Mouse (Mus musculus) cerebellum, postnatal 4 days (tissue): ENCODE measurements around the gene Mdfi.

Experiments
- DNase-seq, 2 experiments: peaks; one replicate each; pipeline ENCODE4 v3.0.0; 2022; ENCODE audit warnings: low spot score in 2 of 2, mixed read lengths in 1 of 2

The Mdfi gene

GRCm38 (mm10) chr17:47802806-47803205 lies 31.7 kb downstream of the Mdfi start:
- DNase-seq = no peak

- no peak for DNase-seq
These were observed 37.1 kb downstream of the Mdfi start for GRCm38 (mm10) chr17:47797383-47797782.

DNA sequence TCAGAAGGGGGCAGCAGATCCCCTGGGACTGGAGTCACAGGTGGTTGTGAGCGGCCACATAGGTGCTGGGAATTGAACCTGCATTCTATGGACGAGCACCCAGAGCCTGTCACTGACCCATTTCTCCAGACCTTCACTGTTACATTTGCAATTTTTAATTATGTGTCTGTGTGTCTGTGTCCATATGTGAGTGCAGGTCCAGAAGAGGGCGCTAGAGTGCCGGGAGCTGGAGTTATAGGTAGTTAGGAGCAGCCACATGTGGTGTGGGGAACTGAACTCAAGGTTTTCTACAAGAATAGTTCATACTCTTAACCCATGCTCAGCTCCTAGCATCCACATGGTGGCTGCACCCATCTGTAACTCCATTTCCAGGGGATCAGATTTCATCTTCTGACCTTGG lies 37.5 kb downstream of the Mdfi start:
- no peak for DNase-seq

DNA sequence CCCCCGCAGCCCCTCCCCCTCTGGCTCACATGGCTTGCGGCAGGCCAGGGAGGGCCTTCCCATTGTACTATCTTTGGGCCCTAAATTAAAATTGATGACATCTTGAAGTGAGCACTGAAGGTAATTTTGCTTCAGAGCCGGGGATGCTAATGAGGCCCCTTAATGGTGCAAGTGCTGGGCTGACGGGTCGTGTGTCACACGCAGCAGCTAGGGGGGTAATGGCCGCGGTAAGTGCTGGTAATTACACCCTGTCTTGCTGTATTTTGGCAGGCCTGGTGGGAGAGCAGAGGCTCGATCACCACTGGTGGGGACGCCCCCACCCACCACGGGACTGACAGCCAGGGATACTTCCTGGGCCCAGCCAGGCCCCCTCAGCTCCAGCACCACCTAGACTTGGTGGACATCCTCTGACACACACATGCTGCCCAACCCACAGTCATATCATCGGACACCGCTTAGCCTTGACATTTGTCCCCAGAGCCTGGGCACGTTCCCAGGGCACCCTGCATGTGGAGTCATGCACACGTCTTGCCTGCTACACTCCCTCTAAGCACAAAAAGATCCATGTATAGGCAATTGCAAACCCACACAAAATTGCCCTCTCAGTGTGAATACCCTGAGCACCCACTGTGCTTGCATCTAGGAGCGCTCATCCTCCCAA lies 38.2 kb downstream of the Mdfi start:
- no peak for DNase-seq

GRCm38 (mm10) chr17:47795446-47795845 lies 39.0 kb downstream of the Mdfi start:
- DNase-seq = peak in 1 of 2 experiments; percentile 53

- DNase-seq = peak; percentile 79 to 88
These were observed 41.1 kb downstream of the Mdfi start for GRCm38 (mm10) chr17:47793377-47793776.

DNA sequence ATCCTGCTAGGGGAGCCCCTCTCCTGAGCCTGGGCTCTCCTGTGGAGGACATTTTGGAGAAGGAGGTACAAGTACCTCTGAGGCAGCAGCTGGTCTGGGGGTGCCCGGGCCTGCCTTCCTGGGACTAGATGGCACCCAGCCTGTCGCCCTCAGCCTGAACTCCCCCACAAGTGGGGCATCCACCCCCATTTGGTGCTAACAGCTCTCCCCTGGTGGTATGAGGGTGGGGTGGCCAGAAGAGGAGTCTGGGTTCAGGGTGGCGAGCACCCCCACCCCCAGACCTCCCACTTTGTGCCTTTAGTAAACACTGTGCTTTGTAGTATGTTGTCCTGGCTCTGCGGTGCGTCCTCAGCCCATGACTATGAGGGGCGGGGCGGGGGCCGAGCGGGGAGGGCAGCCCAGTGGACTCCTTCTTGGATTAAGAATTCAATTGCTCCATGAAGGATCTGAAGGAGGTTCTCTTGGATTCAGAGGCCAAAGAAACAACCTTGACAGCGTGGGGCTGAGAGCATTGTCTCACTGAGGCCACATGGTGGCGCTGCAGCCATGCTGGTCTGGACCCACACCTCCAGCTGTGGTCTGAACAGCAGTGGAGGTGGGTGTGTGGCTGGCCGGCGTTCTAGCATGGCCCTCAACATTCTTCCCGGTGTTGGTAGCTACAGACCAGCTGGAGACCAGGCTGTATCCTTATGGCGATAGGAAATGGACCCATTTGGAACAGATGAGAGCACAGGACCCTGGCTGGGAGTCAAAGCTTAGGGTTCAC lies 42.2 kb downstream of the Mdfi start:
- peak; percentile 64 to 69 for DNase-seq

DNA sequence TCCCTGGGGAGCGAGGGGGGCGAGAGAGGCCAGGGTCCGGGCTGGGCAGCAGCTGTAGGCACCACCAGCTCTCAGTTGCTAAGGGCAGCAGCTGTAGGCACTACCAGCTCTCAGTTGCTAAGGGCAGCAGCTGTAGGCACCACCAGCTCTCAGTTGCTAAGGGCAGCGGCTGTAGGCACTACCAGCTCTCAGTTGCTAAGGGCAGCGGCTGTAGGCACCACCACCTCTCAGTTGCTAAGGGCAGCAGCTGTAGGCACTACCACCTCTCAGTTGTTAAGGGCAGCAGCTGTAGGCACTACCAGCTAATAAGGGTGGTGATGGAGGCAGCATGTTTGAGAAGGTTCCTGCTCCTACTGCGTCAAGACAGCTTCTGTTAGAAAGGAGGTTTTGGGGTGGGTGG lies 45.5 kb downstream of the Mdfi start:
- no peak for DNase-seq

- DNase-seq = no peak
These were observed 46.2 kb downstream of the Mdfi start for GRCm38 (mm10) chr17:47788306-47788705.

DNA sequence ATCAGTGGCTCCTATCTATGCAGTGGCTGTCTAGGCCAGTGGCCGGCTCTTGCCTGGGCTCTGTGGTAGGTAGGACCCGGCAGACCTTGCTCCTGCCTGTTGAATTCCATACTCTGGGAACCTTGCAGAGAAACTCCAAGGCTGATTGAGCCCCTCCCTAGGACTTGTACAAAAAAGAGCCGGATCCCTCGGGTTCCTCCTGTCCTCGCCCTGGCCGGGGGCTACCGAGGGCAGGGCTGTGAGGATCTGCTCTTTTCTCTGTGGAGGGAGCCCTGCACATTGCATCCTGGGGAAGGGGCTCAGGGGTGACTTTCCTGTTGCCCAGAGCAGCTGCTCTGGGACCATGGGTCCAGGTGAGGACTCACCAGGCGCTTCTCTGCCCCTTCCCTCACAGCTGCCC lies 46.9 kb downstream of the Mdfi start:
- no peak for DNase-seq

GRCm38 (mm10) chr17:47784411-47784810 lies 50.1 kb downstream of the Mdfi start:
- no peak for DNase-seq

GRCm38 (mm10) chr17:47783445-47784223 lies 50.9 kb downstream of the Mdfi start:
- DNase-seq = no peak

GRCm38 (mm10) chr17:47782486-47782885 lies 52.0 kb downstream of the Mdfi start:
- no peak for DNase-seq

DNA sequence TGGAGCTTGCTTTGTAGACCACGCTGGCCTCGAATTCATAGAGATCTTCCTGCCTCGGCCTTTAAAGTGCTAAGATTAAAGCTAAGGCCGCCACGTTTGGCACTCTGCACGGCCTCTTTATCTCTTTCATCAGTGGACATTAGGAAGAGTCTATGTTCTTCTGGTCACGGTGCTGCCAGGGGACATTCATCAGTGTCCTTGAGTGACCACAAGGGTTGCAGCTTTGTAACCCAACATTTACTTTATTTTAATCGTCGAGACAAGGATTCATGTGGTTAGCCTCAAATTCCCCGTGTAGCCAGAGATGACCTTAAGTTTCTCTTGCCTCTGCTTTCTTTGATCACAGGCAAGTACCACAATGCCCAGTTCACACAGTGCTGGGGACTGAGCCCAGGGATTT lies 54.0 kb downstream of the Mdfi start:
- DNase-seq = no peak

- DNase-seq = no peak
These were observed 57.4 kb downstream of the Mdfi start for GRCm38 (mm10) chr17:47777141-47777540.

GRCm38 (mm10) chr17:47773604-47774003 lies 60.9 kb downstream of the Mdfi start:
- DNase-seq = no peak

DNA sequence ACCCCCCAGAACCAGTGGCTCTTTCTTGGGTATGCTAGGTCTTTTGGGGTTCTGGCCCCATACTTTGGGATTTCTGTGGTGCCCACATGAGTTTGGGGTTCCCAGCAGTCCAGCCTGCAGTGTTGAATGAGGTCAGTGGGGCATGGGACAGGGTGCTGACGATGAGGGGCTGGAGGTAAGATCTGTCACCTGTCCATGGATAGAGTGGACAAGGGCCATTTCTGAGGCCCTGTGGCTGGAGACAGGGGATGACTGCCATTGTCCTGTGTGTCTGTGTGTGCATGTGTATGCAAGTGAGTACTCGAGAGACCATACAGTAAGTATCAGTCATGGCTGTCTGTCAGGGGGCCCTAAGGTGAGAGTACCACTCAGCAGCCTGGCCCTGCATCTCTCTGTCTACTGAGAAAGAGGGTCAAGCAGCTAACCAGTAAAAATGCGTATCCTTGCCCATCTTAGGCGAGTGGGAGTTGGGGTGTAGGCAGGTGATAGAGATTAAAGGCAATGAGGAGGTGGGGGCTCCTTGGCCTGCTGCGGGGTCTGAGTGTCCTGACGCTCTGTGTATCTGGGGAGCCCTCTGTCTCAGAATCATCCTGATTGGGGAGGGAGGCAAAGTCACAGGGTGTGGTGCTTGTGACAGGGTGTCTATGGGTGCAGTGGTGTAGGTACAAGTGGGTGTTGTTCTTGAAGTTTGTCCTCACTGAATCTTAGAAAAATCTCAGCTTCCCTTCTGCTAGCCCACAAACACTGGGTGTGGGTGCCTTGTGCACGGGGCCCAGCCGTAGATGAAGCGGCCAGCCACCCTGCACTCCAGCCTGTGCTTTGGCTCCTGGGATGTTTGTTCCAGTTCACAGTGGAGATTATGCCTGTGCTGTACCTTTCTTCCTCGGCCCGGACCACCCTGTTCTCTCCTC lies 64.8 kb downstream of the Mdfi start:
- DNase-seq = no peak

GRCm38 (mm10) chr17:47768707-47769276 lies 65.7 kb downstream of the Mdfi start:
- DNase-seq = no peak

GRCm38 (mm10) chr17:47767456-47768141 lies 66.9 kb downstream of the Mdfi start:
- no peak for DNase-seq

DNA sequence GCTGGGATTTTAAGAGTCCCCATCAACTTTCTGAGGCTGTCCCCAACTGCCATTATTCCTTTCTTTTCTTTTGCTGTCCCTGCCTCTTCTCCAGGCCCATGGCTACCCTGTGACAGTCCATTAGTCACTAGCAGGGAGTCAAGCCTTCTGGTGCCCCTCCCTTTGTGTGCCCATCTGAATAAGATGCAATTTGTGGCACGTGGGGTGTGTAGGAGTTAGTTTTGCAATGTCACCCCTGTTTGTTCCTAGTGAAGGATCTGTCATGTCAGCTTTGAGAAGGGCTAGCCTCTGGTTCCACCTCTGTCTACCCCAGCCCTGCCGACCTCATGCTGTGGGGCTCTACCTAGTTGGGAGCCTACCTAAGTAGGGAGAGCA lies 67.4 kb downstream of the Mdfi start:
- no peak for DNase-seq
